Mouse (Mus musculus): ENCODE measurements around the gene Exoc3.

Gene Exoc3

GRCm38 (mm10) chr13:74208317-74208985, at the start of gene Exoc3:
Exoc3 (minus strand) TSS chr13:74208732.
- DNase-seq (ENCODE audit: low spot score in 2 of 2) = peak; percentile 83 to 89

GRCm38 (mm10) chr13:74246494-74246893, 38.0 kb upstream of the Exoc3 start:
- DNase-seq (ENCODE audit: low spot score in 2 of 2) = no peak

GRCm38 (mm10) chr13:74245899-74246231, 37.3 kb upstream of the Exoc3 start:
- no peak for DNase-seq (ENCODE audit: low spot score in 2 of 2)

GRCm38 (mm10) chr13:74245214-74245898, 36.8 kb upstream of the Exoc3 start:
- peak; percentile 58 to 71 for DNase-seq (ENCODE audit: low spot score in 2 of 2)

- DNase-seq (ENCODE audit: low spot score in 2 of 2) = no peak
These were observed 29.0 kb upstream of the Exoc3 start for GRCm38 (mm10) chr13:74237574-74237973.

GRCm38 (mm10) chr13:74220659-74221058, 12.1 kb upstream of the Exoc3 start:
- DNase-seq (ENCODE audit: low spot score in 2 of 2) = no peak

GRCm38 (mm10) chr13:74218441-74218840, 9.9 kb upstream of the Exoc3 start:
- no peak for DNase-seq (ENCODE audit: low spot score in 2 of 2)

GRCm38 (mm10) chr13:74208986-74209345, 434 bp upstream of the Exoc3 start:
- DNase-seq (ENCODE audit: low spot score in 2 of 2) = no peak

GRCm38 (mm10) chr13:74196451-74196850, 12.1 kb downstream of the Exoc3 start:
- DNase-seq (ENCODE audit: low spot score in 2 of 2) = no peak

GRCm38 (mm10) chr13:74192613-74193012, 15.9 kb downstream of the Exoc3 start:
- DNase-seq (ENCODE audit: low spot score in 2 of 2) = no peak

GRCm38 (mm10) chr13:74183011-74183695, 25.4 kb downstream of the Exoc3 start:
- no peak for DNase-seq (ENCODE audit: low spot score in 2 of 2)

- DNase-seq (ENCODE audit: low spot score in 2 of 2) = no peak
These were observed 36.5 kb downstream of the Exoc3 start for GRCm38 (mm10) chr13:74172036-74172435.

- DNase-seq (ENCODE audit: low spot score in 2 of 2) = no peak
These were observed 38.9 kb downstream of the Exoc3 start for GRCm38 (mm10) chr13:74169446-74170164.

- no peak for DNase-seq (ENCODE audit: low spot score in 2 of 2)
These were observed 41.0 kb downstream of the Exoc3 start for GRCm38 (mm10) chr13:74167492-74167891.

GRCm38 (mm10) chr13:74167057-74167413, 41.5 kb downstream of the Exoc3 start:
- DNase-seq (ENCODE audit: low spot score in 2 of 2) = no peak

- peak; percentile 43 to 66 for DNase-seq (ENCODE audit: low spot score in 2 of 2)
These were observed 42.0 kb downstream of the Exoc3 start for GRCm38 (mm10) chr13:74166348-74167056.

- DNase-seq (ENCODE audit: low spot score in 2 of 2) = no peak
These were observed 61.2 kb downstream of the Exoc3 start for GRCm38 (mm10) chr13:74147327-74147726.

- no peak for DNase-seq (ENCODE audit: low spot score in 2 of 2)
These were observed 62.4 kb downstream of the Exoc3 start for GRCm38 (mm10) chr13:74145983-74146622.

GRCm38 (mm10) chr13:74144120-74144884, 64.2 kb downstream of the Exoc3 start:
- DNase-seq (ENCODE audit: low spot score in 2 of 2) = no peak

GRCm38 (mm10) chr13:74143282-74143681, 65.2 kb downstream of the Exoc3 start:
- no peak for DNase-seq (ENCODE audit: low spot score in 2 of 2)

GRCm38 (mm10) chr13:74140793-74141192, 67.7 kb downstream of the Exoc3 start:
- no peak for DNase-seq (ENCODE audit: low spot score in 2 of 2)

Data from urinary bladder, postnatal 4 days (tissue).